Mouse (Mus musculus) limb, embryonic 11.5 days (tissue): Measurements from ENCODE around the gene B3galt2. TPM values are rescaled to one million over a fixed set of nuclear protein-coding genes. Genes with fewer than 3 reads are reported as not detected.

Source experiments
- ATAC-seq: fragments of 200-750 bp; cut with Nextera tagmentation; 2 replicates; pipeline ENCODE4 v1.8.0; 2017; ENCODE audit warnings: low read depth; ENCODE audit not compliant: insufficient number of reproducible peaks, low FRiP score, low TSS enrichment
- DNase-seq: peaks from one replicate; pipeline ENCODE4 v3.0.0-alpha.2; 2015; ENCODE audit warnings: low spot score
- H3K27ac ChIP-seq: fragments of 300-500 bp; sonication (generic); replicated peaks from 2 replicates; pipeline ENCODE4 v1.5.1; 2014; ENCODE audit warnings: low read depth, mild to moderate bottlenecking, low read length
- H3K27me3 ChIP-seq: fragments of 300-500 bp; sonication (generic); 2 replicates; pipeline ENCODE4 v1.6.1; 2014; ENCODE audit warnings: mild to moderate bottlenecking, low read length, mixed read lengths; ENCODE audit not compliant: control insufficient read depth, insufficient read depth
- H3K36me3 ChIP-seq: fragments of 300-500 bp; sonication (generic); 2 replicates; pipeline ENCODE4 v1.6.1; 2014; ENCODE audit warnings: mild to moderate bottlenecking, low read length, moderate library complexity, mixed read lengths; ENCODE audit not compliant: control insufficient read depth, insufficient read depth
- H3K4me1 ChIP-seq: fragments of 300-500 bp; sonication (generic); 2 replicates; pipeline ENCODE4 v1.6.1; 2014; ENCODE audit warnings: low read length, mixed read lengths; ENCODE audit not compliant: control insufficient read depth, insufficient read depth
- H3K4me2 ChIP-seq: fragments of 300-500 bp; sonication (generic); 2 replicates; pipeline ENCODE4 v1.6.1; 2014; ENCODE audit warnings: low read depth, mild to moderate bottlenecking, moderate library complexity; ENCODE audit not compliant: severe bottlenecking
- H3K4me3 ChIP-seq: fragments of 300-500 bp; sonication (generic); 2 replicates; pipeline ENCODE4 v1.5.1; 2014; ENCODE audit warnings: low read depth, low read length
- H3K9ac ChIP-seq: fragments of 300-500 bp; sonication (generic); 2 replicates; pipeline ENCODE4 v1.6.1; 2014; ENCODE audit warnings: mild to moderate bottlenecking, low read length
- H3K9me3 ChIP-seq: fragments of 300-500 bp; sonication (generic); 2 replicates; pipeline ENCODE4 v1.6.1; 2016; ENCODE audit warnings: low read length; ENCODE audit not compliant: control insufficient read depth
- WGBS: fragments of 180-500 bp; shearing (Covaris S2); extraction: QIAGEN DNeasy Blood & Tissue Kit; methylation state at CpG from one replicate; pipeline ENCODE4 v1.1.7; 2014; 5-methylcytosine and 5-hydroxymethylcytosine counted together
- polyA plus RNA-seq: library from polyadenylated mRNA; unstranded; fragments of >200 nt; fragmentation: Nextera tagmentation; extraction: Ambion mirVana; gene quantifications from 2 replicates; pipeline ENCODE4 v1.2.1, GENCODE M21; 2014

B3galt2 gene
- 0.34 and 0.40 TPM in 2 replicates for polyA plus RNA-seq

DNA sequence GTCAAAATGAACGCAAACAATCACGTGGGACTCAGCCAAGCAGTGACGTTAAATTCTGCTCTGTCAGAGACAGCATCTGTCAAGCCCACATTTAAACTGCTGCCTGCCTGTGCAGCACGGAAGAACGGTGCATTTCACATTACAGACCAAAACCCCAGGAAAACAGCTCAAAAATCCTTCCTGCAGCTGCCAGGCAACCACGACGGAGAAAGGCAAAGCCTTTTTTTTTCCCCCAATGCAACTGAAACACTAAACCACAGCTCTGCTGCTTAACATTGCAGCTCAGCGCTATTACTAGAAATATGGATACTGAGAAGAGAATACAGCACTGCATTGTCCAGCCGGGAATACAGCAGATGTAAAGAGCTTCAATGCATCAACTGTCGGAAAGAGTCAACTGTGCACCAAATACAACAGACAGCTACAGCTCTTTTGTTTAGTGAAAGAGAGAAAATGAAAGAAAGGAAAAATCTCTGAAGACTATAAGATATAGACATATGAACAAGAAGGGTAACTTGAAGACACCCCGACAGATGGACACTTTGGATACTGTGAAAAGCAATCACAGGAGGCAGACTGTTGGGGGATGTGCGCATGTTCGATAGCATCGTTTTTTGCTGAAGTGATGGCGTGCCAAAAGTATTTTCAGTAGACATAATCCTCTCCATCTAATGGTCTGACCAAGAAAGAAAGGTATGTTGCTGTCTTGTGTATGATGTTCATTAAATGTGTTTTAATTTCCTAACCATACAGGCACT is at the start of gene B3galt2:
B3galt2 (plus strand) TSS at position 15 of the 758 bp plus-strand sequence.
- ATAC-seq = no peak
- WGBS = 75% methylated on average over 15 of the region's 15 CpGs

DNA sequence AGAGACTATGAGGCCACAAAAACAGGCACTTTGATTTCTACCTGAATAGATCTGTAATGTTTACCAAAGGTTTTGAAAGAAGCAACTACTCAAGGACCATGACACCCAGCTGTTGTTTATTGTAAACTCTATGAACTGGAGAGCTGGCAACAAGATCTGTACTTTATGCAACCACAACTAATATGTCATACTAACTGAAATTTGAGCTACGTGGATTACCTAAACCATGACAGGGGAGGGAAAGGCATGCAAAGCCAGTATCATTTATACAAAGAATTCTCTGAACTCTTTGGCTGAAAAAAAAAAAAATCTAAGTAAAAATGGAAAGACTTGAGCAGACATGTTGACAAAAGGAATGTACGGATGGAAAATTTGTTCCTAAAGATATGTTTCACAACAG is 43.6 kb upstream of the B3galt2 start:
- no peak for ATAC-seq
- Histone ChIP-seq H3K27me3 (no peaks in the 10 kb centered on the region), H3K27ac (no peak overlapping the region), H3K4me1 (no peaks in the 10 kb centered on the region), H3K9ac (no peak overlapping the region), H3K4me2 (no peak overlapping the region), H3K9me3 (no peaks in the 10 kb centered on the region), H3K4me3 (no peak overlapping the region), H3K36me3 (no peaks in the 10 kb centered on the region)
- 92% methylated on average over 2 of the region's 2 CpGs for WGBS
- no peak for DNase-seq

More for the DNA sequence above, at the start of gene B3galt2:
- Histone ChIP-seq H3K27me3 (no peaks in the 10 kb centered on the region), H3K4me2 (no peak within 1 kb of the TSS), H3K4me3 (no peak within 1 kb of the TSS), H3K4me1 (no peaks in the 10 kb centered on the region), H3K36me3 (no peaks in the 10 kb centered on the region), H3K9ac (no peak within 1 kb of the TSS), H3K27ac (no peak within 1 kb of the TSS), H3K9me3 (no peaks in the 10 kb centered on the region)
- no peak for DNase-seq

DNA sequence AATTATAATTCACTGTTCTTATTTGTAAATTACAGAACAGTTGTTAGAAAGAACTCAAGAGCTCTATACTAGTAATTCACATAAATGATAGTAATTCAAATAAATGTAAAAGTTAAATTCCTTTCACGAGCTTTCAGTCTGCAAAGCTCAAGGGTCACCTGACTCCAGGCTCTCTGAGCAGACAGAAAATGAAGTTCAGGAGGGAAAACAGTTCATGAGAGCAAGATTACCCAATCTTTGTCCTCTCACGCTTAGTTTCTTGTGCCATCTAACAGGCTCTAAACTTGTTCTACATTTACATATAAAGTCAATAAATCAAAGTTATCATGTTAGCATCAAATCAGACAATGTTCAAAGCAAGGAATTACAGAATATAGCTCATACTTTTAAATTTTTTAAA is 31.6 kb upstream of the B3galt2 start:
- no peaks in the 10 kb centered on the region for H3K4me1 ChIP-seq
- no peak overlapping the region for H3K27ac ChIP-seq
- 97% methylated on average over 2 of the region's 2 CpGs for WGBS
- H3K9ac ChIP-seq = no peak overlapping the region
- H3K4me2 ChIP-seq = no peak overlapping the region
- no peak for ATAC-seq
- H3K4me3 ChIP-seq = no peak overlapping the region
- no peaks in the 10 kb centered on the region for H3K9me3 ChIP-seq
- H3K36me3 ChIP-seq = peaks cover 4% of the 10 kb centered on the region; the same call in 1 of the 2 replicates
- no peaks in the 10 kb centered on the region for H3K27me3 ChIP-seq
- no peak for DNase-seq

DNA sequence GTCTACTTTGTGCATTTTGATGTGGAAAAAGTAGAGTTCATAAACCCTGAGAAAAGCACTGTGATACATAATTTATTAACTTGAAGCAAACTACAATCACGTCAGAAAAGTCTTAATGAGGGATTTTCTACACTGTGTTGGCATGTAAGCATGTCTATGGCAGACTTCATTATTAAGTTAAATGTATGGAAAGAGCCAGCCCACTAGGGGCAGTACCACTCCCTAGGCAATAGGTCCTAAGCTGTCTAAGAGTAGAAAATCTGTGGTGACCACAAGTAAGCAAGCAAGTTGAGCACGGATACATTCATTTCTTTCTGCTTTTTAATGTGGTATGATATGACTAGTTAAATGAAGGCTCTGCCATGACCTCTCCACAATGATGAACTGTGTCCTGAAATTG is 27.6 kb upstream of the B3galt2 start:
- Histone ChIP-seq H3K4me1 (no peaks in the 10 kb centered on the region), H3K27ac (no peak overlapping the region), H3K4me2 (no peak overlapping the region), H3K9ac (no peak overlapping the region), H3K9me3 (no peaks in the 10 kb centered on the region), H3K36me3 (peaks cover 5% of the 10 kb centered on the region; the same call in 1 of the 2 replicates), H3K27me3 (no peaks in the 10 kb centered on the region), H3K4me3 (no peak overlapping the region)
- DNase-seq = no peak
- ATAC-seq = no peak
- 94% methylated on average over 2 of the region's 2 CpGs for WGBS

DNA sequence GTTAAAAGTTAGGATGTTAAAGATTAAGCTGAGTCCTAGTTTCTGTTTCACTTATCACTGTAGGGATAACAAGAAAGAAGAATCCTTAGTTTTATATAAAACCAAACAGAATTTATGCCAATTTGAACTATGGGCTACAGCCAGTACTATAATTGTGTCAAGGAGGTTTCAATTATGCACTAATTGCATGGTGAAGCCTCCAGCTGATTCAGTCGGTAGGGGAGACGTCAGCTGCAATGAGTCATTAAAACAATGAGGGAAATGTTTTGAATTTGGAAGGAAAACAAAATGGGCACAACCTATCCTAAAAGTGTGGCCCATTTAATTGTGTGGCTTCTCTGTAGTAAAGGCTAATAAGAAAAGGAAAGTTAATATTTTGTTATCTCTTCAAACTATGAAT is 20.7 kb upstream of the B3galt2 start:
- Histone ChIP-seq H3K36me3 (no peaks in the 10 kb centered on the region), H3K9me3 (no peaks in the 10 kb centered on the region), H3K4me1 (no peaks in the 10 kb centered on the region), H3K4me2 (no peak overlapping the region), H3K9ac (no peak overlapping the region), H3K27me3 (no peaks in the 10 kb centered on the region), H3K4me3 (no peak overlapping the region), H3K27ac (no peak overlapping the region)
- ATAC-seq (no peak), DNase-seq (no peak)
- WGBS = 10% methylated on average over 2 of the region's 2 CpGs

DNA sequence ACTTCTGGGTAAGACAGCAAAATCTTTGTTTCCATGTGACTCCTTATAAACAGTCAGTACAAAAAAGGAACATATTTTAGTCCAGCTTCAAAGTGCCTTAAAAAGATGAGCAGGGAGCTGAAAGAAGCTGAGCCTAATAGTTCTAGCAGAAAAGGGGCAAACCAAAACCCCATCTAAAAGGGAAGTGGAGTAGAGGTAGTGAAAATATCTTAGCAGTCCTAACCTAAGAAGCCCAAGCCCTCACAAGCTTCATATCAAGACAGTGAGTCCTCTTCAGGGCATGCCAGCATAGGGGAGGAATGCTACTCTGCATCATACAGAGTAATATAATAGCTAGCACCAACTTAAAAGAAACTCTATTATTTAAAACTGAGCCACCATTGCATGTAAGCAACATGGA is 18.5 kb upstream of the B3galt2 start:
- Histone ChIP-seq H3K9me3 (no peaks in the 10 kb centered on the region), H3K9ac (no peak overlapping the region), H3K27me3 (no peaks in the 10 kb centered on the region), H3K4me1 (no peaks in the 10 kb centered on the region), H3K4me3 (no peak overlapping the region), H3K36me3 (no peaks in the 10 kb centered on the region), H3K27ac (no peak overlapping the region), H3K4me2 (no peak overlapping the region)
- DNase-seq (no peak), ATAC-seq (no peak)

DNA sequence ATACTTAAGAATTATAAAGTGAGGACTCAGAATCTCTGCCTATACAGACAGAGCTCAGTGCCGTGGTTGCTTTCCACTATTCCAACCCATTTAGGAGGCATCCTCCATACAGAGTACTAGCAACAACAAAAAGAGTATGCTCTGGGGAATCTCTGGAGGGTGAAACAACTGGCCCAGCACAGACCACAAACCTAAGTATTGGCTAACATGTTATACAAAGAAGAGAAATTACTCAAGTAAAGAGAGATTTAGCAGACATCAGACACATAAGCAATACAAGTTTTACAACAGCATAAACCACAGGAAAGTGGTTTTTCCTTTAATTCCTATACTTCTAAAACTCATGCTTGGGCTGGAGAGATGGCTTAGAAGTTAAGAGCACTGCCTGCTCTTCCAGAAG is 17.8 kb upstream of the B3galt2 start:
- Histone ChIP-seq H3K27me3 (no peaks in the 10 kb centered on the region), H3K9ac (no peak overlapping the region), H3K36me3 (no peaks in the 10 kb centered on the region), H3K9me3 (no peaks in the 10 kb centered on the region), H3K4me3 (no peak overlapping the region), H3K4me1 (no peaks in the 10 kb centered on the region), H3K4me2 (no peak overlapping the region), H3K27ac (no peak overlapping the region)
- no peak for DNase-seq
- no peak for ATAC-seq
- 83% methylated on average over 1 of the region's 1 CpGs for WGBS

DNA sequence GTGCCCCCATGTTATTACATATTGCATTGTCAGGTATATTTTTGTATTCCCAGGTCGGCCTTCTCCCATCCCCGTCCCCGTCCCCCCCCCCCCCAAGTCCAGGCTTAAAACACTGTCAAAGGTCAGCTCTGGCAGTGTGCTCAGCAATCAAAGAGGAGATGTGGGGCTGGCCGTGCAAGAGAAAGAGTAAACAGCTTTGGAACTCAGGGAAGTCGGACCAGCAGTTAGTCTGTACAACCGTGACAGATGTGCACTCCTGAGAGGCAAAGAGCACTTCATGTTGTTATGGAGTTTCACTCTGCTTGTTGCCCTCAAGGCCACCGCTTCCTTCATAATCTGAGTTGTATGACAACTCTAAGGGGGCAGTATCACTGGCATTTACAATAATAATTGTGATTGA is 9.1 kb upstream of the B3galt2 start:
- ATAC-seq = no peak
- WGBS = 58% methylated on average over 7 of the region's 7 CpGs
- Histone ChIP-seq H3K27me3 (no peaks in the 10 kb centered on the region), H3K36me3 (no peaks in the 10 kb centered on the region), H3K4me3 (no peak overlapping the region), H3K4me2 (no peak overlapping the region), H3K9ac (no peak overlapping the region), H3K27ac (no peak overlapping the region), H3K4me1 (no peaks in the 10 kb centered on the region), H3K9me3 (no peaks in the 10 kb centered on the region)
- DNase-seq = no peak

DNA sequence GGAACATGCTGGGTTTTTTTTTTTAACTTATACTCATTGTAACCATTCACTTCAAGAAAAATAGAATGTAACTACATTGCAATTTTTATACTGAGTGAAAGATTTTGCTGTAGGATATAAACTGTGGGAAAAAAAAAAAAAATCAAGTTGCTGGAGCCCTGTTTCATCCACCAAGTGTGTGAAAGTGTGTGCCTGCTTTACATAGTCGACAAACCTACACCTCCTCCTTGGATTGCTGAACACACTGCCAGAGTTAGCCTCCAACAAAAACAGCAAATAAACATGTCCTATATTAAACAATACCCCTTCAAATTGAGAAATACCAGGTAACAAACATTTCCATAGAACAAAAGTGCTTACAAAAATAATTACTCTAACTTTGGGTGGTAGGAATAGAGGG is 8.1 kb upstream of the B3galt2 start:
- Histone ChIP-seq H3K9ac (no peak overlapping the region), H3K9me3 (no peaks in the 10 kb centered on the region), H3K27ac (no peak overlapping the region), H3K36me3 (no peaks in the 10 kb centered on the region), H3K27me3 (no peaks in the 10 kb centered on the region), H3K4me1 (no peaks in the 10 kb centered on the region), H3K4me2 (no peak overlapping the region), H3K4me3 (no peak overlapping the region)
- ATAC-seq (no peak), DNase-seq (no peak)
- WGBS = 79% methylated on average over 1 of the region's 1 CpGs
